Mouse (Mus musculus) liver, embryonic 16.5 days (tissue): ENCODE measurements around the gene Fabp1. TPM values are rescaled to one million over a fixed set of nuclear protein-coding genes. Genes with fewer than 3 reads are reported as not detected.
A peak's percentile ranks its signal among the peaks of the same experiment; 100 is the strongest.

Experiments used
- ATAC-seq: fragments of 200-750 bp; cut with Nextera tagmentation; 2 replicates; pipeline ENCODE4 v1.8.0; 2017; ENCODE audit warnings: low read depth, mild to moderate bottlenecking, moderate number of reproducible peaks, moderate library complexity
- H3K27ac ChIP-seq: fragments of 300-500 bp; sonication (generic); 2 replicates; pipeline ENCODE4 v1.5.1; 2014; ENCODE audit warnings: mild to moderate bottlenecking, low read length
- H3K27me3 ChIP-seq: fragments of 300-500 bp; sonication (generic); 2 replicates; pipeline ENCODE4 v1.6.1; 2014; ENCODE audit warnings: low read depth, low read length, mixed read lengths; ENCODE audit not compliant: control insufficient read depth, insufficient read depth
- H3K36me3 ChIP-seq: fragments of 300-500 bp; sonication (generic); 2 replicates; pipeline ENCODE4 v1.6.1; 2014; ENCODE audit warnings: mild to moderate bottlenecking; ENCODE audit not compliant: control insufficient read depth, insufficient read depth
- H3K4me1 ChIP-seq: fragments of 300-500 bp; sonication (generic); 2 replicates; pipeline ENCODE4 v1.6.1; 2014; ENCODE audit warnings: low read depth, low read length, mixed read lengths; ENCODE audit not compliant: control insufficient read depth
- H3K4me2 ChIP-seq: fragments of 300-500 bp; sonication (generic); 2 replicates; pipeline ENCODE4 v1.6.1; 2014; ENCODE audit warnings: low read depth, low read length, mixed read lengths
- H3K4me3 ChIP-seq: fragments of 300-500 bp; sonication (generic); 2 replicates; pipeline ENCODE4 v1.5.1; 2014; ENCODE audit warnings: low read depth, mild to moderate bottlenecking, low read length
- H3K9ac ChIP-seq: fragments of 300-500 bp; sonication (generic); 2 replicates; pipeline ENCODE4 v1.6.1; 2014; ENCODE audit warnings: low read depth, low read length
- H3K9me3 ChIP-seq: fragments of 300-500 bp; sonication (generic); replicated peaks from 2 replicates; pipeline ENCODE4 v1.6.1; 2016; ENCODE audit warnings: low read length; ENCODE audit not compliant: control insufficient read depth
- WGBS: fragments of 180-500 bp; shearing (Covaris S2); extraction: QIAGEN DNeasy Blood & Tissue Kit; methylation state at CpG from one replicate; pipeline ENCODE4 v1.1.7; 2014; ENCODE audit not compliant: insufficient replicate concordance; 5-methylcytosine and 5-hydroxymethylcytosine counted together
- polyA plus RNA-seq: library from polyadenylated mRNA; unstranded; fragments of >200 nt; fragmentation: Nextera tagmentation; extraction: Ambion mirVana; gene quantifications from 2 replicates; pipeline ENCODE4 v1.2.1, GENCODE M21; 2015

Fabp1 gene
- polyA plus RNA-seq, 1 experiment from 2014 or later: 679 TPM

GRCm38 (mm10) chr6:71172812-71173580, 26.6 kb upstream of the Fabp1 start:
- Histone ChIP-seq H3K27me3 (no peaks in the 10 kb centered on the region), H3K4me2 (no peak overlapping the region), H3K4me3 (no peak overlapping the region), H3K27ac (no peak overlapping the region), H3K9me3 (no peaks in the 10 kb centered on the region), H3K4me1 (no peaks in the 10 kb centered on the region), H3K36me3 (no peaks in the 10 kb centered on the region), H3K9ac (no peak overlapping the region)
- 69% methylated on average over 10 of the region's 10 CpGs for WGBS
- 0 out of 2 replicates have a peak, but pooled peaks have one; percentile 32 for ATAC-seq

GRCm38 (mm10) chr6:71180596-71180995, 19.0 kb upstream of the Fabp1 start:
- Histone ChIP-seq H3K27ac (no peak overlapping the region), H3K36me3 (no peaks in the 10 kb centered on the region), H3K4me1 (no peaks in the 10 kb centered on the region), H3K27me3 (no peaks in the 10 kb centered on the region), H3K4me3 (no peak overlapping the region), H3K4me2 (no peak overlapping the region), H3K9ac (no peak overlapping the region), H3K9me3 (no peaks in the 10 kb centered on the region)
- 55% methylated on average over 1 of the region's 1 CpGs for WGBS
- ATAC-seq: no peak

- no peaks in the 10 kb centered on the region for H3K9me3 ChIP-seq
- H3K9ac ChIP-seq: no peak overlapping the region
- no peak for ATAC-seq
- H3K36me3 ChIP-seq: no peaks in the 10 kb centered on the region
- H3K4me2 ChIP-seq: no peak overlapping the region
- no peaks in the 10 kb centered on the region for H3K27me3 ChIP-seq
- no peak overlapping the region for H3K4me3 ChIP-seq
- no peaks in the 10 kb centered on the region; the same call in none of the 2 replicates for H3K4me1 ChIP-seq
- WGBS: 51% methylated on average over 7 of the region's 7 CpGs
- H3K27ac ChIP-seq: no peak overlapping the region
These were observed 14.6 kb upstream of the Fabp1 start for GRCm38 (mm10) chr6:71184941-71185604.

GRCm38 (mm10) chr6:71189578-71189977, 10.0 kb upstream of the Fabp1 start:
- H3K27ac ChIP-seq: no peak overlapping the region
- WGBS: 44% methylated on average over 1 of the region's 1 CpGs
- ATAC-seq: no peak

GRCm38 (mm10) chr6:71190501-71190900, 9.1 kb upstream of the Fabp1 start:
- H3K36me3 ChIP-seq: no peaks in the 10 kb centered on the region
- WGBS: 62% methylated on average over 2 of the region's 2 CpGs
- no peak overlapping the region for H3K9ac ChIP-seq
- no peak overlapping the region for H3K4me3 ChIP-seq
- no peak overlapping the region for H3K27ac ChIP-seq
- H3K9me3 ChIP-seq: no peaks in the 10 kb centered on the region
- ATAC-seq: no peak
- no peak overlapping the region for H3K4me2 ChIP-seq
- no peaks in the 10 kb centered on the region for H3K27me3 ChIP-seq
- H3K4me1 ChIP-seq: no peaks in the 10 kb centered on the region; the same call in none of the 2 replicates

More at GRCm38 (mm10) chr6:71189578-71189977, 10.0 kb upstream of the Fabp1 start:
- Histone ChIP-seq H3K36me3 (no peaks in the 10 kb centered on the region), H3K27me3 (no peaks in the 10 kb centered on the region), H3K4me2 (no peak overlapping the region), H3K9ac (no peak overlapping the region), H3K4me1 (no peaks in the 10 kb centered on the region; the same call in none of the 2 replicates), H3K9me3 (no peaks in the 10 kb centered on the region), H3K4me3 (no peak overlapping the region)

GRCm38 (mm10) chr6:71193151-71193740, 6.4 kb upstream of the Fabp1 start:
- no peak for ATAC-seq
- 52% methylated on average over 6 of the region's 6 CpGs for WGBS
- Histone ChIP-seq H3K4me3 (no peak overlapping the region), H3K9ac (no peak overlapping the region), H3K9me3 (no peaks in the 10 kb centered on the region), H3K27ac (no peak overlapping the region), H3K27me3 (no peaks in the 10 kb centered on the region), H3K36me3 (no peaks in the 10 kb centered on the region), H3K4me2 (no peak overlapping the region), H3K4me1 (no peaks in the 10 kb centered on the region; the same call in none of the 2 replicates)

DNA sequence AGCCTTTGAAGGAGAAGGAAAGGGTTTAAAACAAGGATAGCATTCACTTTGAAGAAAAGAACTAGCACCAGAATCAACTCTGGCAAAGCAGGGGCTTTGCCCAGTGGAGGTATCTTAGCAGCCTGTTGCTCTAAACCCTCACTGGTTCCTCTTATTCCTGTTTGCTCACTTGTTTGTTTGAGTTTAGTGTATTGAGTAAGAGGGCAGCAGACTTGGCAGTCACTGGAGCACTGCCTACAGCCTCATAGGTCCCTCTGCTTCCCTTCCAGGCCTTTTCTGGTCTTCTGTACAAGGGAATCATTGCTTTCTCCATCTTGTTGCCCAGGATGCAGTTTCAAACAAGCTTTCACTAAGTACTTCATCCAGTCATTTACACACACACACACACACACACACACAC, 3.5 kb upstream of the Fabp1 start:
- H3K27me3 ChIP-seq: no peaks in the 10 kb centered on the region
- H3K4me2 ChIP-seq: no peak overlapping the region
- no peaks in the 10 kb centered on the region for H3K36me3 ChIP-seq
- H3K4me1 ChIP-seq: no peaks in the 10 kb centered on the region; the same call in 1 of the 2 replicates
- H3K9me3 ChIP-seq: no peaks in the 10 kb centered on the region
- ATAC-seq: peak; percentile 71
- no peak overlapping the region for H3K4me3 ChIP-seq
- H3K27ac ChIP-seq: no peak overlapping the region; the same call in 1 of the 2 replicates
- H3K9ac ChIP-seq: no peak overlapping the region

DNA sequence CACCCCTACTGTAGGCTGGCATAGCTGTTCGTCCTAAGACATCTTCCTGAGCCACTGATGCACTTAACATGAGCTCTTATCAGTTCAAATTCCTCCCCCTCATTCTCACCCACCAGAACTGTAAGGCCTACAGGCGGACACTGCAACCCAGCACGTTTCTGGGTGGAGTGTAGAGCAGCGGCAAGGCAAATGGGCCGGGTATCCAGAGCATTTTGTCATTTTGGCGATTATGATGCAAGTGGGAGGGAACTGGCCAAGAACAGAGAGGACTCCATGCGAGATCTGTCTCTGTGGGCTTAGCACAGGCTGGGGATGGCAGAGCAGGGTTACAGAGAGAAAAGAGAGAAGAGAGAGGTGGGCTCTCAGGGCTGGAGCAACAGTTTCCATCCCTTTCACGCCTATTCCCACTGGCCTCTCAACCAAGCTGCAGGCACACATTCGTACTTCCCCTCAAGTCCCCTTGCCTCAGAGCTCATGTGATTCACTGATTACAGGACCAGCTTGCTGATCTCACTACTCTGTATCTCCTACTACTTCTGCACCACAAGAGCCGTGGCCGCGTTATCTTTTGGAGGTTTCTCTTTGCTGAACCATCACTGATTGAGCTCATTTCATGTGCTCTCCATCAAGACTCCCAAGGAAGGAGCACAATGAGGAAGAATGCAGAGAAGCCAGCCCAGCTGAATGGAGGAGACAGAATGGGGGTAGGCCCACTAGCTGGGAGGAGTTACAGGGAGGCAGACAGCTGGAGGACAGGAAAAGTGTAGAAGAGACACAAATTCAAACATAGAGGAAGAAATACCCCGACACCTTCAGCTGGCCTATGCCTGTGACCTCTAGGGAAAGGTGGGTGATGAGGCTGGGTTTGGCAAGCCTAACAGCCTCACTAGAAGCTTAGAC, 1.7 kb upstream of the Fabp1 start:
- Histone ChIP-seq H3K4me3 (no peak overlapping the region), H3K9me3 (no peaks in the 10 kb centered on the region), H3K36me3 (no peaks in the 10 kb centered on the region), H3K9ac (no peak overlapping the region), H3K27ac (no peak overlapping the region), H3K4me2 (no peak overlapping the region), H3K27me3 (no peaks in the 10 kb centered on the region), H3K4me1 (no peaks in the 10 kb centered on the region; the same call in 1 of the 2 replicates)
- WGBS: 48% methylated on average over 13 of the region's 13 CpGs
- ATAC-seq: no peak
